Mouse (Mus musculus) neural tube, embryonic 15.5 days (tissue): Measurements from ENCODE around the gene Naa16. TPM values are rescaled to one million over a fixed set of nuclear protein-coding genes. Genes with fewer than 3 reads are reported as not detected.
"Not testable (repeated sequence)": the region's sequence is repeated elsewhere in the genome, so short reads cannot be mapped to it uniquely, and the experiment has no call there.

Experiments used
- ATAC-seq: fragments of 200-750 bp; cut with Nextera tagmentation; 2 replicates; pipeline ENCODE4 v1.8.0; 2017; ENCODE audit warnings: mild to moderate bottlenecking, moderate TSS enrichment, moderate library complexity; ENCODE audit not compliant: low FRiP score
- H3K27ac ChIP-seq: fragments of 300-500 bp; sonication (generic); replicated peaks from 2 replicates; pipeline ENCODE4 v1.5.1; 2015; ENCODE audit warnings: mild to moderate bottlenecking, inconsistent platforms
- H3K27me3 ChIP-seq: fragments of 300-500 bp; sonication (generic); replicated peaks from 2 replicates; pipeline ENCODE4 v1.6.1; 2015; ENCODE audit warnings: inconsistent platforms
- H3K36me3 ChIP-seq: fragments of 300-500 bp; sonication (generic); 2 replicates; pipeline ENCODE4 v1.6.1; 2015; ENCODE audit warnings: inconsistent platforms
- H3K4me1 ChIP-seq: fragments of 300-500 bp; sonication (generic); 2 replicates; pipeline ENCODE4 v1.6.1; 2015; ENCODE audit warnings: inconsistent platforms
- H3K4me2 ChIP-seq: fragments of 300-500 bp; sonication (generic); 2 replicates; pipeline ENCODE4 v1.6.1; 2015; ENCODE audit warnings: inconsistent platforms, mild to moderate bottlenecking, moderate library complexity
- H3K4me3 ChIP-seq: fragments of 300-500 bp; sonication (generic); replicated peaks from 2 replicates; pipeline ENCODE4 v1.5.1; 2015; ENCODE audit warnings: mild to moderate bottlenecking, inconsistent platforms
- H3K9ac ChIP-seq: fragments of 300-500 bp; sonication (generic); replicated peaks from 2 replicates; pipeline ENCODE4 v1.6.1; 2015; ENCODE audit warnings: mild to moderate bottlenecking, inconsistent platforms
- H3K9me3 ChIP-seq: fragments of 300-500 bp; sonication (generic); replicated peaks from 2 replicates; pipeline ENCODE4 v1.6.1; 2016; ENCODE audit warnings: inconsistent platforms
- WGBS: fragments of 180-500 bp; shearing (Covaris S2); methylation state at CpG from one replicate; pipeline ENCODE4 v1.1.7; 2015; ENCODE audit warnings: mixed read lengths; 5-methylcytosine and 5-hydroxymethylcytosine counted together
- polyA plus RNA-seq: library from polyadenylated mRNA; unstranded; fragments of >200 nt; fragmentation: Nextera tagmentation; extraction: Ambion mirVana; gene quantifications from 2 replicates; pipeline ENCODE4 v1.2.1, GENCODE M21; 2015

Naa16 gene
- 15.6 and 20.5 TPM in 2 replicates for polyA plus RNA-seq

DNA sequence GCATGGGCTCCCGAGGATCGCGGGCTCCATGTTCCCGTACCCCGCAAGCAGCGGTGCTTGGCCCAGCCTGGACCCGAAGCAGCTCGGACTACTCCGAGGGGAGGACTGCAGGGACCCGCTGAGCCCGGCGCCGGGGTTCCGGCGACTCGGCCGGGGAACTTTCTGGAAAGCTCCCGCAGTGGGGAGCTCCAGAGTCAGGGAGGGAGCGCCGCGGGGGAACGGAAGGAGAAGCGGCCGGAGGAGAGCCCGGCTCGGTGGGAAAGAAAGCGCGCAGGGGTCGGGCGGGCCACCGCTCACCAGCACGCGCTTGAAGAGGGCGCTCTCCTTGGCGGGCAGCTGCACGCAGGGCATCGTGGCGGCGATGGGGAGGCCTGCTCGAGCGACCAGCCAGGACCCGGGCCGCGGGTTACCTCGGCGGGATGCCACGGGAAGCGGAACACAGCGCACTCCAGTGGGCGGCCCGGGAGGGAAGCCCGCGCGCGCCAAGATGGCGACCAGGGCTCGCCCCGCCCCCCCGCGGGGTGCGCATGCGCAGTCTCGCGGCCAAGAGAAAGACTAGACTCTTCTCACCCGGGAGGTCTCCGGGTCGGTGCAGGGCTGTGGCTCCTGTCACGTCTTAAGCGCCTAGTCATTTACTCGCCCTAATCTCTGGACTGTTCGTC, at the start of gene Naa16:
TSS of gene Naa16 (minus strand) at position 514 of the 662 bp plus-strand sequence.
- peak within 1 kb of the TSS; percentile 88 for H3K4me3 ChIP-seq
- peak within 1 kb of the TSS; percentile 92 for H3K27ac ChIP-seq
- H3K9me3 ChIP-seq: no peaks in the 10 kb centered on the region
- WGBS: under 1% methylated on average over 64 of the region's 71 CpGs
- H3K9ac ChIP-seq: peak within 1 kb of the TSS; percentile 78
- no peaks in the 10 kb centered on the region for H3K27me3 ChIP-seq
- peak within 1 kb of the TSS; percentile 84 for H3K4me2 ChIP-seq
- peaks cover 16% of the 10 kb centered on the region for H3K4me1 ChIP-seq
- peak; percentile 95 for ATAC-seq
- H3K36me3 ChIP-seq: peaks cover 3% of the 10 kb centered on the region; the same call in 1 of the 2 replicates

DNA sequence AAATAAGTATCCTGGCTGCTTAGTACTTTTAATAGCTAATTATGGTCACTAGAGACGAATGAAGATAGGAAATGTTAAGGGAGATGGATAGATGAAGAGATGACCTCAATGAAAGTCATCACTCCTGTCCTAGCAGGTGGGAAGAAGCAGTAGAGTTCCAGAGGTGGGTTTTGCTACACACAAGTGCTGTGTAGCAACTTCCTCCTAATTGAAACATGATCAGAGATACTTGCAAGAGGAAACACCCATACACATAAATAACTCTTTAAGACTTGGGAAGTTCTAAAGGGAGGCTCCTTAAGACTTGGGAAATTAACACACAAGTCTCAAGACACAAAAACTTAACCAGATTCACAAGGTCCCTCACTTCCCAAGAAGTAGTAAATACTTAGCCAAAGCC, 43.5 kb upstream of the Naa16 start:
- Histone ChIP-seq H3K27me3 (no peaks in the 10 kb centered on the region), H3K36me3 (no peaks in the 10 kb centered on the region), H3K9ac (no peak overlapping the region), H3K4me2 (no peak overlapping the region), H3K4me1 (no peaks in the 10 kb centered on the region), H3K4me3 (no peak overlapping the region), H3K27ac (no peak overlapping the region), H3K9me3 (no peaks in the 10 kb centered on the region)
- no peak for ATAC-seq
- 89% methylated on average over 1 of the region's 1 CpGs for WGBS

DNA sequence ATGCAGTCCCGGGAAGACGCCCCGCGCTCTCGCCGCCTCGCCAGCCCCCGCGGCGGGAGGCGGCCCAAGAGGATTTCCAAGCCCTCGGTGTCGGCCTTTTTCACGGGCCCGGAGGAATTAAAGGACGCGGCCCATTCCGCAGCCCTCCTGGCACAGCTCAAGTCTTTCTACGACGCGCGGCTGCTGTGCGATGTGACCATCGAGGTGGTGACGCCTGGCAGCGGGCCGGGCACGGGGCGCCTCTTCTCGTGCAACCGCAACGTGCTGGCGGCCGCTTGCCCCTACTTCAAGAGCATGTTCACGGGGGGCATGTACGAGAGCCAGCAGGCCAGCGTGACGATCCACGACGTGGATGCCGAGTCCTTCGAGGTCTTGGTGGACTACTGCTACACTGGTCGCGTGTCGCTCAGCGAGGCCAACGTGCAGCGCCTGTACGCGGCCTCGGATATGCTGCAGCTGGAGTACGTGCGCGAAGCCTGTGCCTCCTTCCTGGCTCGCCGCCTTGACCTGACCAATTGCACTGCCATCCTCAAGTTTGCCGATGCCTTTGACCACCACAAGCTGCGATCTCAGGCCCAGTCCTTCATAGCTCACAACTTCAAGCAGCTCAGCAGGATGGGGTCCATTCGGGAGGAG, 36.3 kb upstream of the Naa16 start:
- Histone ChIP-seq H3K4me3 (peak overlapping the region; percentile 62), H3K4me2 (peak overlapping the region; percentile 57), H3K36me3 (peaks cover 12% of the 10 kb centered on the region), H3K4me1 (peaks cover 13% of the 10 kb centered on the region; the same call in 1 of the 2 replicates), H3K27ac (peak overlapping the region; percentile 90), H3K9ac (peak overlapping the region; percentile 61)
- 56% methylated on average over 12 of the region's 59 CpGs for whole genome bisulfite sequencing
- not testable (repeated sequence) for H3K27me3 ChIP-seq, H3K9me3 ChIP-seq
- peak; percentile 63 for ATAC-seq

DNA sequence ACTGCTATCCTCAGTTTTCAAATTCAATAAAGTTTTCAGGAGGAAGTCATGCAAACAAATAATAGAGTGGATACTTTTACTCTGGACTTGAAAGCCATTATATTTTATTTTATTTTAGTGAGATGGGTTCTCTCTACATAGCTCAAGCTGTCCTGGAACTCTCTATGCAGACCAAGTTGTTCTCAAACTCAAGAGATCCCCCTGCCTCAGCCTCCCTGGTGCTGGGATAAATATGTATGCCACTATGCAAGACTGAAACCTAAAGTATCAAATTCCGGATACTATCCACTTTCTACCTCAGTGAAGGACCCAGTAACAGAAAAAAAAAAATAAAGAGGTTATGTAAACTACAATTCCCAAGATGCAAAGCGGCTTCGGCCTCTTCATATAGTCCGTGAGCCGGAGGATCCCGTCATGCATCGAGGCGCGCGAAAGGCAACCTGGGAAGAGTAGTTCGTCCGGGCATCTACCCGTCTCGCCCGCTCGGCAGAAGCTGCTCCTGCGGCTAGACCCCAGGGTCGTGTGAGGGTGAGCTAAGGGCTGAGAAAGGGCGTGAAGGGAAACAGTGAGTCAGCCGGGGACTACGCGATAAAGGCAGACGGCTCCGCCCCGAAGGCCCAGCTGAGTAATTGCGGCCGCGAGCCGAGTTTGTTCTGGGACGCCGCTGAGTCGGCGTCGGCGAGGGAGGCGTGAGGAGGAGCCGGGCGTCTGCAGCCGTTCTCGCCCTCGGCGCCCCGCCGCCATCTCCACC, 35.6 kb upstream of the Naa16 start, which contains the start of gene Kbtbd7:
TSS of gene Kbtbd7 (plus strand) at position 533 of the 751 bp plus-strand sequence.
- H3K9ac ChIP-seq: peak within 1 kb of the TSS; percentile 61

DNA sequence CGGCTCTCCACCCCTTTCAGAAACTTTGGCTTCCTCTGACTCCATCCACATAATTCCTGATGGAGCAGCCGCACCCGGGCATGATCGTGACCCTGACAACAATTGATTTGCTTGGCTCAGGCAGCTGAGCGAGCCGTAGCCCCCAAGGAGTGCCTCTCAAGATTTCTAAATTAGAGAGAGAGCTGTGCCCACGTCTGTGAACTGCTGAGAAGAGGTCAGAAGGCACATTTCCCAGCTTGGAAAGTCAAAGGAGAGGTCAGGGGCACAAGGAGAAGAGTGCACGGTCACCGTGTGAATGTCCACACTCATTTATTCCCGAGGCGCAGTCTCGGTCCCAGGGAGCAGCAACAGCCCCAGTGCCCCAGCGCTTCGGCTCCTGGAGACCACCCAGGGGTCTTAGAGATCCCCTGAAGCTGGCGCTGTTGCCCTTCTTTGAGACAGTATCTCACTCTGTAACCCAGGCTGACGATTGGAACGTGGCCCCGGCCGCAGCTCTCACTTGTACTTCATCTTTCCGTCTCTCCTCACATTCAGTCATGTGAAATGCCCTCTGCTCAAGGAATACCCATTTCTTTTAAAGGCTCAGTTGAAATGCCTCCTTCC, 29.6 kb upstream of the Naa16 start:
- 29% methylated on average over 20 of the region's 20 CpGs for WGBS
- ATAC-seq: no peak
- Histone ChIP-seq H3K4me2 (no peak overlapping the region; the same call in 1 of the 2 replicates), H3K9me3 (no peaks in the 10 kb centered on the region), H3K27me3 (no peaks in the 10 kb centered on the region), H3K27ac (no peak overlapping the region), H3K36me3 (peaks cover 27% of the 10 kb centered on the region), H3K4me3 (no peak overlapping the region), H3K4me1 (0 out of 2 replicates have a peak, but pooled peaks cover 4% of the 10 kb centered on the region), H3K9ac (no peak overlapping the region)

More for the DNA sequence above, 35.6 kb upstream of the Naa16 start, which contains the start of gene Kbtbd7:
- peak; percentile 99 for ATAC-seq
- Histone ChIP-seq H3K4me1 (peaks cover 13% of the 10 kb centered on the region; the same call in 1 of the 2 replicates), H3K4me2 (peak within 1 kb of the TSS; percentile 57), H3K4me3 (peak within 1 kb of the TSS; percentile 62), H3K36me3 (peaks cover 12% of the 10 kb centered on the region), H3K9me3 (no peaks in the 10 kb centered on the region), H3K27ac (peak within 1 kb of the TSS; percentile 90), H3K27me3 (no peaks in the 10 kb centered on the region)
- WGBS: under 1% methylated on average over 43 of the region's 44 CpGs

DNA sequence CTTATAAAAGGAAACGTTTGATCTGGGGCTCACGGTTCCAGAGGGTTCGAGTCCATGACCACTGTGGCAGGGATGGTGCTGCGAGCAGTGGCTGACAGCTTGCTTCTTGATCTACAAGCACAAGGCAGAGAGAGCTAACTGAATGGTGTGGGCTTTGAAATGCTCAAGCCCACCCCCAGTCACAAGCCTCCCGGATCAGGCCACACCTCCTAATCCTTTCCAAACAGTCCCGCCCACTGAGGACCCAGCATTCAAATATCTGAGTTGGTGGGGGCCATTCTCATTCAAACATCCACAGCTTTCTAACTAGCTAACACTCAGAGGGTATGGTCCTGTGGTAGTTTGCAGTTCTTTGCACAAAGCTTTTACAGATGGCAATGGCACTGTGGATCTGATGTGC, 22.5 kb upstream of the Naa16 start:
- Histone ChIP-seq H3K4me2 (no peak overlapping the region), H3K27ac (no peak overlapping the region), H3K9me3 (no peaks in the 10 kb centered on the region), H3K27me3 (no peaks in the 10 kb centered on the region), H3K4me1 (no peaks in the 10 kb centered on the region), H3K9ac (no peak overlapping the region), H3K4me3 (no peak overlapping the region), H3K36me3 (peaks cover 33% of the 10 kb centered on the region)
- 88% methylated on average over 6 of the region's 6 CpGs for WGBS
- no peak for ATAC-seq

DNA sequence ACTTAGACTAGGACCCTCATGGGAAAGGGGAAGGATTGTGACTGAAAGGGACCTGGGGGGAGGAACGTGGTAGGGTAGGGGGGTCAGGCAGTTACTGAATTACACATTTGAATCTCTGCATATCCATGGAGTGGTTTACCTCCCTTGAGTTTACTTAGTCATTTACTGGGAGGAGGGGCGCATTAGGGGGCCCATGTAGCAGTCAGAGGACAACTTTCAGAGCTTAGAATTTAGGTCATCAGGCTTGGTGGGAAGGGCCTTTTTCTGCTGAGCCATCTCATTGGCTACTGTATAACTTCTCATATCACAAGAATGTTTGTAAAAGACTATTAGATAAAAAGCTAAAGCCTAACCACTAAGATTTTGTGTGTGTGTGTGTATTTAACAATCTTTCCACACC, 20.1 kb upstream of the Naa16 start:
- H3K27ac ChIP-seq: no peak overlapping the region
- WGBS: 78% methylated on average over 2 of the region's 2 CpGs
- H3K4me3 ChIP-seq: no peak overlapping the region
- no peak for ATAC-seq
- no peak overlapping the region for H3K9ac ChIP-seq
- no peaks in the 10 kb centered on the region for H3K27me3 ChIP-seq
- H3K4me1 ChIP-seq: no peaks in the 10 kb centered on the region
- no peak overlapping the region for H3K4me2 ChIP-seq
- H3K9me3 ChIP-seq: no peaks in the 10 kb centered on the region
- H3K36me3 ChIP-seq: peaks cover 27% of the 10 kb centered on the region

DNA sequence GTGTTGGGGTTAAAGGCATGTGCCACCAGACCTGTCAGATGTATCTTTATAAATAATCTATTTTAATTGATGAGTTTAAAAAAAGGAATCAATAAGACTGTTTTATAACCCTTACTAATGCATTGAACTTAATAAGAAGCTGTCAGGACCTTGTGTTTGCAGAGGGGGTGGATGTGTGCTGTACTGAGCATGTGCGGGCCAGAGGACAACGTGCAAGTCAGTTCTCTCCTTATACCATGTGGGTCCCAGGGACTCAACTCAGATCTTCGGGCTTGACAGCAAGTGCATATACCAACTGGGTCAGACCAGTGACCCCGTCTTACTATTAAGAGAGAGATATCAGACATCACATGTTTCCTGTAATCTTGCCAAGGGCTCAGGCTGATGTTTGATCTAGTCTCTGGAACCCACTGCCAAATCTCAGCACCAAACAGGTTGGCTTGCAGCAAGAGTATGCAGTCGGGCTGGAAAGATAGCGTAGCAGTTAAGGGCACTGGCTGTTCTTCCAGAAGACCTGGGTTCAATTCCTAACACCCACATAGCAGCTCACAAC, 18.8 kb upstream of the Naa16 start:
- no peak overlapping the region for H3K27ac ChIP-seq
- H3K36me3 ChIP-seq: peaks cover 24% of the 10 kb centered on the region
- 96% methylated on average over 6 of the region's 6 CpGs for WGBS
- no peak overlapping the region for H3K9ac ChIP-seq
- no peak overlapping the region for H3K4me2 ChIP-seq
- H3K4me1 ChIP-seq: no peaks in the 10 kb centered on the region
- no peak overlapping the region for H3K4me3 ChIP-seq
- ATAC-seq: no peak
- H3K27me3 ChIP-seq: no peaks in the 10 kb centered on the region
- H3K9me3 ChIP-seq: no peaks in the 10 kb centered on the region

DNA sequence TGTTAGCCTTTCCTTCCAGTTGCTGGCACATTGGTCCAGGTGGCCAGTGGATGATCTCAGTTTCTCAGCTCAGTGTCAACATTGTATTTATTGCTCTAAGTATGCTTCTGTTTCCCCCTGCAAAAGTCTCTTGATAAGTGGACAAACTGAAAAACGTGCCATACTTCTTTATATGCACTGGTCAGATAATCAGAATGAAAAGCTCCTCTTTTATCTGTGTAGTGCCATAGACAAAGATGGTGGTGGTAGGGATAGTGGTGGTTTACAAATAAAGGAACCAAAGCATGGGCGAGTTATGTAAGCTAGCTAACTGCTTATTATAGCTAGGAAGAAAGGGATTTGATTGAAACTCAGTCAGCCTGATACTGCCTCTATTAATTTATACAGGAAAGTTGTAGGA, 17.1 kb upstream of the Naa16 start:
- H3K4me3 ChIP-seq: no peak overlapping the region
- no peak overlapping the region for H3K27ac ChIP-seq
- no peak overlapping the region for H3K4me2 ChIP-seq
- ATAC-seq: no peak
- 88% methylated on average over 2 of the region's 2 CpGs for WGBS
- H3K27me3 ChIP-seq: no peaks in the 10 kb centered on the region
- no peaks in the 10 kb centered on the region for H3K4me1 ChIP-seq
- H3K9ac ChIP-seq: no peak overlapping the region
- peaks cover 23% of the 10 kb centered on the region; the same call in 1 of the 2 replicates for H3K36me3 ChIP-seq
- H3K9me3 ChIP-seq: no peaks in the 10 kb centered on the region

DNA sequence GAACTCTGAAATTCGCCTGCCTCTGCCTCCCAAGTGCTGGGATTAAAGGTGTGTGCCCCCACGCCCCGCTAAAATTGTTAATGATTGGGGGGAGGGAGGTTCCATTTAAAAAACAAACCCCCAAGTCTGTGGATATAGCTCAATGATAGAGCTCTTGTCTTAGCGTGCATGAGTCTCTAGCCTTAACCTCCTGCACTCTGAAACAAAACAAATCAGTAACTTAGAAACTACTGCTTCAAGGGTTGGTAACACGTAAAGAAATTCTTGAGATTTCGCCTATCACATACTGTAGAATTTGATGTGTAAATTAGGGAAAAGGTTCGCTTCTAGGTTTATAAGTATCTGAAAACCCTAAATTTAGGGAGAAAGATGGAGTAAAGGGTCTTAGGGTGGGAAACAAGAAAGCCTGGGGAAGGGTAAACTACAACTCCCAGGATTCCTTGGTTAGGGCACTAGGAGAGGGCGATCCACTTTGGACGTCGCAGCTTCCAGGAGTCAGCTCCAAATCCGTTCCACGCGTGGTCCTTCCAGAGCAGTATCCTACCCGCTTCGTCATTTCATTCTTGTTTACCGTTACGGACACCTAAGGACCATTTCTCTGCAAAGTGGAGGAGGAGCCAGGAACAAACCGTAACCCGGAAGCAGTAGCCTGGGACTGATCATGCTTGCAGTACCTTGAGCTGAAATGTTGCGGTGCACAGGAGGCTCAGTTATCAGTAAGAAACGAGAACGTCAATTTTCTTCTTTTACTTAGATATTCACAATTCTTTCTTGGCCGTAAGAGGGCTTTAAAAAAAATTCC, 6.9 kb upstream of the Naa16 start, which contains the start of gene Mtrf1:
TSS of gene Mtrf1 (plus strand) at position 452 of the 802 bp plus-strand sequence.
- ATAC-seq: peak; percentile 95
- H3K9ac ChIP-seq: peak within 1 kb of the TSS; percentile 58
- peaks cover 10% of the 10 kb centered on the region; the same call in 1 of the 2 replicates for H3K4me1 ChIP-seq
- H3K9me3 ChIP-seq: no peaks in the 10 kb centered on the region
- peaks cover 14% of the 10 kb centered on the region for H3K36me3 ChIP-seq
- H3K27ac ChIP-seq: peak within 1 kb of the TSS; percentile 96
- H3K4me3 ChIP-seq: peak within 1 kb of the TSS; percentile 65
- H3K27me3 ChIP-seq: no peaks in the 10 kb centered on the region
- peak within 1 kb of the TSS; percentile 68 for H3K4me2 ChIP-seq
- WGBS: 21% methylated on average over 23 of the region's 23 CpGs
